Mouse (Mus musculus): ENCODE data around the gene Pdcd10. TPM values are rescaled to one million over a fixed set of nuclear protein-coding genes. Genes with fewer than 3 reads are reported as not detected.
A peak's percentile ranks its signal among the peaks of the same experiment; 100 is the strongest.

The Pdcd10 gene
- total RNA-seq (2015) = 81.3 and 90.3 TPM in 2 replicates
- 150 and 165 TPM in 2 replicates for total RNA-seq (2017)

DNA sequence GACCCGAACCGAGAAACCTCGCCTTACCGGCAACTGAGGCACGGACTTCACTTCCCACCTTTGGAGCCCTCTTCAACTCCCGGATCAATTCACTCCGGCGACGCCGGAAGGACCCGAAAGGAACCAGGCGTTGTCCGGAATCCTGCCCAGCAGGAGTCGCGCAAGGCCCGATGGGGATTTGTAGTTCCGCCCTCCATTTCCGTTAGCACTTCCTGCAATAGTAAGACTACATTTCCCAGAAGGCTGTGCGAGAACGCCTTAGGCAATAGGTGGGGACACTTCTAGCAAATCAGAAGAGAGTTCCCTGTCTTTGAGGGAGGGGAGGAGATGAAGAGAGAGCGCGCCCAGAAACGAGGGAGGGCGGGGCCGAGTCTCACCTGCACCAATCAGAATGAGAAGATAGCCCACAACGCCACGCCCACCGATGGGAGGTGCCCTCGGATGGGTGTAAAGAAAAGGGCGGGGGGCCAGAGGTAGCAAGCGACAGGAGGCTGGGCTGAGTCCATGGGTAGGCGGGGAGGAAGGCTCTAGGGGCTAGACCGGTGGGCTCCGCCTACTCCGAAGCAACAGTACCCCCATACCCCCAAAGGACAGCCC is at the start of gene Pdcd10:
Gene Pdcd10 (minus strand): TSS at position 162 of the 597 bp plus-strand sequence.
- peak; percentile 81 for ATAC-seq (ENCODE audit: poor library complexity, severe bottlenecking)

DNA sequence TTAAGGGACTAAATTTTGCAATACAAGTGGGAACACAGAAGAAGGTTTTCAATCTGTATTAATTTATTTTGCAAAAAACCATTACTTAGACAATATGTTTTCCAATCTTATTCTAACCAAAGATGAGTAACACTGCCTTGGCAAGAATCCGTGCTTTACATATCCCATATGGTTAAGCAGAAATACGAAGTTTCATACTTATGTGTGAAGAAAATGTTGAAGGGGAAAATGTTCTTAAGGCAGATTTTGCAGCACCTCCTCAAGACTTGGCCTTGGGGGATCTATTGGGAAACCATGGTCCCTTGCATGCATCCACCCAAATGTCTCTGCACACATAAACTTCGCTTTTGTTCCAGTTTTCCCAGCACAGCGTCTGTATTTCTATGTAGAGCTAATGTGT is 28.2 kb upstream of the Pdcd10 start:
- no peak for ATAC-seq (ENCODE audit: poor library complexity, severe bottlenecking)

DNA sequence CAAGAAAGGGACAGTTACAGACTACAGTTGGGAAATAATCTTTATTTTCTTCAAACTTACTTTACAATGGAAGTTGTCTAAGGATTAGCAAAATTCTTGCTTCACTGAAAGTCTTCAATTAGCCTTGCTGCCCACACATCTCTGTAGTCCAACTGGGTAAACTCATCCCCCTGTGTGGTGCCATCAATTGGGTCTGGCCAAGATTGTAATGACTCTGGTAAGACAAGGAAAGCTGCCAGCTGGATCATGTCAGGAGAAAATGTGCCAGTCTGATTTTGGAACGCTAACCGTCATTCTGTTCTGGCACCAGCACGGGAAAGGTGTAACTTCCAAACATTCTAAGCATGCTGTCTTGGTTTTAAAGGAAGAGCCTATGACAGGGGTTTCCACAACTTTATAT is 26.6 kb upstream of the Pdcd10 start:
- ATAC-seq (ENCODE audit: poor library complexity, severe bottlenecking) = no peak

- ATAC-seq (ENCODE audit: poor library complexity, severe bottlenecking) = peak; percentile 68
Observed at GRCm38 (mm10) chr3:75579352-75579751, 22.7 kb upstream of the Pdcd10 start.

DNA sequence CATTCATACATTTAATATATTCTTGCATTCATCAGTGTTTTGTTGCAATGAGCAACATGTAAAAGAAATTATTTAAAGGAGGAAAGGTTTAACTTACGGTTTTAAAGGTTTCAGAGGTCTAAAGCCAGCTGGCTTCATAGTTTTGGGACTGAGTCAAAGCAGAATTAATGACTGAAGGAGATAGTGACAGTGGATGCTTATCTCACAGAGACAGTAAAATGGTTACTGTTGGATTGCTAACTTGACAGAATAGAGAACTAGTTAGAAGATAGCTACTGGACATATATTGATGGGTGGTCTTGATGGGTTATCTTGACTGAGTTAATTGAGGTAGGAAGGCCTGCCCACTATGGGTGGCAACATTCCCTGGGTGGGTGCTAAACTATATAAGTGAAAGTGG is 18.9 kb upstream of the Pdcd10 start:
- ATAC-seq (ENCODE audit: poor library complexity, severe bottlenecking) = no peak

- ATAC-seq (ENCODE audit: poor library complexity, severe bottlenecking) = no peak
Observed at GRCm38 (mm10) chr3:75574074-75574473, 17.4 kb upstream of the Pdcd10 start.

DNA sequence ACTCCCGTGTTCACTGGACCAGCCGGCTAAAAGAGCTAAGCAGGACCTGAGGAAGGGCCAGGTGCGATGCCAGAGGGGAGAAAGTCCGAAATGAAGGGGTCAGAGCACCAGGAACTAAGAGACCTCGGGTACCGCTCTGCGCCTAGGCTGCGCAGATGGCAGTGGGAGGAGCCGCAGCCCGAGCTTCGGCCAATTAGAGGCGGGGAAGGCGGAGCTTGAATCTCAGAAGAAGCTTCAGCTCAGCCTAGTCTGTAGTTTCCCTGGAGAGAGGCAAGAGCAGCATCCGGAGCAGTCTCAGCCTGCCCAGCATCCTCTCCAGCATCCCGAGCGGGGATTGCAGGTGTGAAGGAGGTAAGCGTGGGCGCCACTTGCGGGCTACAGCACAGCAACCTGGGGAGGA is 636 bp upstream of the Pdcd10 start, which contains the start of gene Serpini1:
Gene Serpini1 (plus strand): TSS at position 256 of the 400 bp plus-strand sequence.
- ATAC-seq (ENCODE audit: poor library complexity, severe bottlenecking) = peak; percentile 70

- peak; percentile 26 for ATAC-seq (ENCODE audit: poor library complexity, severe bottlenecking)
Observed at GRCm38 (mm10) chr3:75556121-75556694, 448 bp downstream of the Pdcd10 start.

DNA sequence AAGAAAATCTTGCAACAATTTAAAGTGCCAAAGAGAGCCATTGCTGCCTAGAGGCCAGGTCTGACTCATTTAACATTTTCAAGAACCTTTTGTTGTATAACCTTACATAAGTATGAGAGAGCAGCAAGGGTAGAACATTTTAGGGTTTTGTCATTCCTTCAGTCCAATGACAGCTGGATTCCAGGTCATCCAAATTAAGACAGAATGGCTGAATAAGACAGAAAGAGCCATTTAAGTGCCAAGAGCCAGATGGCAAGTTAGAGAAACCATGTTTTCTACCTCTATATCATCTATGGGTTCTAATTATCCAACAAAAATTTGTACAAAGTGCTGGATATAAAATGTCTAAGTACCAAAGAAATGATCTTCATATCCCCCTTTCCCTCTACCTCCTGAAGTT is 5.4 kb downstream of the Pdcd10 start:
- ATAC-seq (ENCODE audit: poor library complexity, severe bottlenecking) = no peak

DNA sequence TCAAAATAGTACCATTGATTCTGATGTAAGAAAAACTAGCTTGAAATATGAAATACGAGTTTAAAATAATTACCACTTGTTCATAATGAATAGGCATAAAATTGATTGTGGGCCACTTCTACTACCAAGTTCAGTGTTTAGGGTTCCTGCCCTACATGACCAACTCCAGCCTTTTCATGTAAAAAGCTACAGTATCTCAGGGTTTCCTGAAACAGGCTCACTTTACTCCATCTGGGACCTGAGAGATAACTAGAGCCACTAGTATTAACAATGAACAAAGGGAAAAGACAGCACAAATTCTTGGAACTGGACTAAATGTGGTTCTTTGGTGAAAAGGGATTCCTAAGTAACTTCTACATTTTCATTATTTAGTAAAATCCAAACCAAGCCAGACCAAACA is 12.4 kb downstream of the Pdcd10 start:
- no peak for ATAC-seq (ENCODE audit: poor library complexity, severe bottlenecking)

DNA sequence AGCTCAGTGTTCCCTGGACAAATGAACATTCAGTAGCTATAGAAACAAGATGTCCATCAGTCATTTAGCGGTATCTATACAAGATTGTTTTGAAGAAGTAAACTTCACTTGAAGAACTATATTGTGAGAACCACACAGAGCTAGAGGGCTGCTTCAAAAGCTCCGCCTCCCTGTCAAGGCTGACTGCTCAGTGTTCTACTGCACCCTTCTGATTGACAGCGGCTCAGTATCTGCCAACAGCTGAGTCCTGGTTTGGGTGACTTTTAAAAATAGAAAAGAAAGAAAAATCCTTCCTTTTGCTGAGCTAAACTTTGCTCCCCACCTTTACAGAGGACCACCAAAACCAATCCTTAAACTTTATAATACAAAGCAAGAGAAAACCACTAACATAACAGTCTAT is 13.8 kb downstream of the Pdcd10 start:
- no peak for ATAC-seq (ENCODE audit: poor library complexity, severe bottlenecking)

DNA sequence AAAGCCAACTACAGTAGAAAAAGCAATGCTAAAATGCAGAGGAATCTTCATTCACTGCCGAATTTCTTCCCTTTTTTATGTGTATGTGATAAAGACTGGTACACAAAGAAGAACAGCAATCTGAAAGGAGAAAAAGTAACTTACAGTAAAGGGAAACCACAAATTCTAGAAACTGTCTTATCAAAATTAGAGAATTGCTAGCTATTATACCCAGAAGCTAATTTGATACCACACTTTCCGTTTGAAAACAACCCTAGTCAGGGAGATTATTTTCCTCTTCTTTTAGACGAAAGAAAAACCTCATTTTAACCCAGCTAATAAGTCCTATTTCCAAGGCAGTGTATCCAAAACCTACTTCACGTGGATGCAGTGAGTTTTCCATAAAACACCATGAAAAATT is 15.4 kb downstream of the Pdcd10 start:
- ATAC-seq (ENCODE audit: poor library complexity, severe bottlenecking) = no peak

DNA sequence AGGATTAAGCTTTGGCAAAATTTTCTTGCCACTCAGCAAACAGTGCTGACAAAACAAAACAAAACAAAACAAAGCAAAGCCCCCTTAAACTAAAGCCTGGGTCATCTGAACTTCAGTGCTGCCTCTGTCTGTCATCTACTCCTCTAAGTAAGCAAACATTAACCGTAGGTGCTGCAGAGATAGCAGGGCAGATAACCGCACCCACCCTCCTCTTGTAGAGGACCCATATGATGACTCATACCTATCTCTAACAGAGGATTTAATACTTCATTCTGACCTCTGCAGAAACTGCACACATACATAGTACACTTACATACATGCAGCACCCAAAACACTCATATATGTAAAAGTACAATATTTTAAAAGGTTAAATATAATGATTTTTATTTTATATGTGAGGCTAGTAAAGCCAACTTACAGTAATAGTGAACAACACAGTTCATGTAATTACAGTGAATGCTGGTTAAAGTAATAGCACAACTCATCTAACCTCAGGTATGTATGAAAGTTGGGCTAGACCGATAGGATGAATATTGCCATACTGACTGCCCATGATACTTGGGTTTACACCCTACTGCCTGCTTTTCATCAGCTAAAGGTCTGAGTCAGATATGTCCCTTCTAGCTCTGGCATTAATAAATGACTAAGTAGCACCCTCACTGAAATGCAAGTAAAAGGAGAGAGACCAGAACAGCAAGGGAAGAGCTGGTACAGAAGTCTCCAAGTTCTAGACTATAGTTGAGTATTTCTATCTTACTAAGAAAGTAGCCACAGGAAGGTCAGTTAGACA is 22.4 kb downstream of the Pdcd10 start:
- no peak for ATAC-seq (ENCODE audit: poor library complexity, severe bottlenecking)

- ATAC-seq (ENCODE audit: poor library complexity, severe bottlenecking) = no peak
Observed at GRCm38 (mm10) chr3:75531074-75531473, 25.6 kb downstream of the Pdcd10 start.

DNA sequence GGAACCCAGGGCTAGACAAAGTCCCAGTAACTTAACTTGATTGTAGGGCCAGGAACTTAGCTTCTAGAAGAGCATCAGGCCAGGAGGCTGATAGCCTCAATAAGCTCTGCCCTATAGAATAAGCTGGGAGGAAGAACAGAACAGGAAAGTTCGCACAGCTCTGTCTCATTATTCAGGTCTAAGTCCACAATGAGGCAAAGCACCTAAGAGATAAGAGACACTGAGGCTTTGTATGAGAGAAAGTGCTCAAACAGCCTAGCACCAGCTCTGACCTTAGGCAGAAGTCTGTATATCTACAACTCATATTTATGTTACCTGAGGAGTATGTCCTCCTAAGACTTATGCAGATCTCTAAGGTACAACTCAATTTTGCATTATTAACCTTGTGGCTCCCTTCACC is 34.1 kb downstream of the Pdcd10 start:
- no peak for ATAC-seq (ENCODE audit: poor library complexity, severe bottlenecking)

GRCm38 (mm10) chr3:75521314-75521713 is 35.3 kb downstream of the Pdcd10 start:
- ATAC-seq (ENCODE audit: poor library complexity, severe bottlenecking) = no peak

GRCm38 (mm10) chr3:75517631-75518250 is 38.9 kb downstream of the Pdcd10 start:
- peak; percentile 90 for ATAC-seq (ENCODE audit: poor library complexity, severe bottlenecking)

- peak; percentile 97 for ATAC-seq (ENCODE audit: poor library complexity, severe bottlenecking)
Observed at GRCm38 (mm10) chr3:75498961-75499960, 57.4 kb downstream of the Pdcd10 start.

GRCm38 (mm10) chr3:75492913-75493312 is 63.7 kb downstream of the Pdcd10 start:
- ATAC-seq (ENCODE audit: poor library complexity, severe bottlenecking) = no peak

- ATAC-seq (ENCODE audit: poor library complexity, severe bottlenecking) = no peak
Observed at GRCm38 (mm10) chr3:75482056-75482455, 74.6 kb downstream of the Pdcd10 start, which contains the start of gene Wdr49. TSS of gene Wdr49 (minus strand) at chr3:75482156.

Data from megakaryocyte, adult 5-6 weeks (primary cell).